Mouse (Mus musculus): ENCODE measurements around the gene Bag3.

Bag3 gene

GRCm38 (mm10) chr7:128523349-128523961, at the start of gene Bag3:
Gene Bag3, plus strand, starts transcription at chr7:128523616.
- DNase-seq (ENCODE audit: low spot score in 2 of 2): peak; percentile 84 to 94

GRCm38 (mm10) chr7:128474322-128474721, 49.1 kb upstream of the Bag3 start:
- DNase-seq (ENCODE audit: low spot score in 2 of 2): peak; percentile 23 to 66

GRCm38 (mm10) chr7:128488986-128489385, 34.4 kb upstream of the Bag3 start:
- DNase-seq (ENCODE audit: low spot score in 2 of 2): no peak

GRCm38 (mm10) chr7:128494546-128494945, 28.9 kb upstream of the Bag3 start:
- DNase-seq (ENCODE audit: low spot score in 2 of 2): peak in 1 of 2 experiments; percentile 50

- DNase-seq (ENCODE audit: low spot score in 2 of 2): no peak
These were observed 23.6 kb upstream of the Bag3 start for GRCm38 (mm10) chr7:128499801-128500200.

- DNase-seq (ENCODE audit: low spot score in 2 of 2): no peak
These were observed 19.3 kb upstream of the Bag3 start for GRCm38 (mm10) chr7:128504091-128504490.

GRCm38 (mm10) chr7:128511936-128512335, 11.5 kb upstream of the Bag3 start:
- DNase-seq (ENCODE audit: low spot score in 2 of 2): no peak

- no peak for DNase-seq (ENCODE audit: low spot score in 2 of 2)
These were observed 9.9 kb upstream of the Bag3 start for GRCm38 (mm10) chr7:128513512-128513911.

GRCm38 (mm10) chr7:128514341-128514740, 9.1 kb upstream of the Bag3 start:
- DNase-seq (ENCODE audit: low spot score in 2 of 2): no peak

GRCm38 (mm10) chr7:128516346-128516745, 7.1 kb upstream of the Bag3 start:
- no peak for DNase-seq (ENCODE audit: low spot score in 2 of 2)

- DNase-seq (ENCODE audit: low spot score in 2 of 2): no peak
These were observed 3.9 kb upstream of the Bag3 start for GRCm38 (mm10) chr7:128519316-128520050.

- DNase-seq (ENCODE audit: low spot score in 2 of 2): peak; percentile 76 to 80
These were observed 656 bp downstream of the Bag3 start for GRCm38 (mm10) chr7:128523962-128524581.

GRCm38 (mm10) chr7:128524641-128525040, 1.2 kb downstream of the Bag3 start:
- DNase-seq (ENCODE audit: low spot score in 2 of 2): no peak

GRCm38 (mm10) chr7:128526611-128527010, 3.2 kb downstream of the Bag3 start:
- DNase-seq (ENCODE audit: low spot score in 2 of 2): no peak

- DNase-seq (ENCODE audit: low spot score in 2 of 2): no peak
These were observed 5.2 kb downstream of the Bag3 start for GRCm38 (mm10) chr7:128528596-128528995.

GRCm38 (mm10) chr7:128529126-128529525, 5.7 kb downstream of the Bag3 start:
- DNase-seq (ENCODE audit: low spot score in 2 of 2): no peak

- DNase-seq (ENCODE audit: low spot score in 2 of 2): no peak
These were observed 6.2 kb downstream of the Bag3 start for GRCm38 (mm10) chr7:128529574-128530051.

- DNase-seq (ENCODE audit: low spot score in 2 of 2): no peak
These were observed 7.6 kb downstream of the Bag3 start for GRCm38 (mm10) chr7:128531031-128531430.

GRCm38 (mm10) chr7:128531929-128532328, 8.5 kb downstream of the Bag3 start:
- DNase-seq (ENCODE audit: low spot score in 2 of 2): peak in 1 of 2 experiments; percentile 23

- no peak for DNase-seq (ENCODE audit: low spot score in 2 of 2)
These were observed 9.2 kb downstream of the Bag3 start for GRCm38 (mm10) chr7:128532441-128533166.

- no peak for DNase-seq (ENCODE audit: low spot score in 2 of 2)
These were observed 11.6 kb downstream of the Bag3 start for GRCm38 (mm10) chr7:128534984-128535491.

GRCm38 (mm10) chr7:128536074-128536473, 12.7 kb downstream of the Bag3 start:
- no peak for DNase-seq (ENCODE audit: low spot score in 2 of 2)

Measured in spleen, postnatal 10 days (tissue).